Mouse (Mus musculus) lung, embryonic 15.5 days (tissue): ENCODE results near the gene Tnk2. TPM values are rescaled to one million over a fixed set of nuclear protein-coding genes. Genes with fewer than 3 reads are reported as not detected.
A peak's percentile ranks its signal among the peaks of the same experiment; 100 is the strongest.

Experiments used
- ATAC-seq: fragments of 200-750 bp; cut with Nextera tagmentation; 2 replicates; pipeline ENCODE4 v1.8.0; 2017; ENCODE audit warnings: moderate number of reproducible peaks, borderline replicate concordance; ENCODE audit not compliant: low FRiP score, low TSS enrichment; ENCODE audit errors: extremely low read depth
- H3K27ac ChIP-seq: fragments of 300-500 bp; sonication (generic); 2 replicates; pipeline ENCODE4 v1.5.1; 2015; ENCODE audit warnings: moderate library complexity, mild to moderate bottlenecking, inconsistent platforms
- H3K27me3 ChIP-seq: fragments of 300-500 bp; sonication (generic); 2 replicates; pipeline ENCODE4 v1.6.1; 2015; ENCODE audit warnings: inconsistent platforms
- H3K36me3 ChIP-seq: fragments of 300-500 bp; sonication (generic); 2 replicates; pipeline ENCODE4 v1.6.1; 2015; ENCODE audit warnings: inconsistent platforms
- H3K4me1 ChIP-seq: fragments of 300-500 bp; sonication (generic); 2 replicates; pipeline ENCODE4 v1.6.1; 2015; ENCODE audit warnings: inconsistent platforms
- H3K4me2 ChIP-seq: fragments of 300-500 bp; sonication (generic); 2 replicates; pipeline ENCODE4 v1.6.1; 2015; ENCODE audit warnings: inconsistent platforms, mild to moderate bottlenecking, moderate library complexity
- H3K4me3 ChIP-seq: fragments of 300-500 bp; sonication (generic); 2 replicates; pipeline ENCODE4 v1.5.1; 2015; ENCODE audit warnings: mild to moderate bottlenecking, inconsistent platforms
- H3K9ac ChIP-seq: fragments of 300-500 bp; sonication (generic); 2 replicates; pipeline ENCODE4 v1.6.1; 2015; ENCODE audit warnings: inconsistent platforms
- H3K9me3 ChIP-seq: fragments of 300-500 bp; sonication (generic); 2 replicates; pipeline ENCODE4 v1.6.1; 2016; ENCODE audit warnings: inconsistent platforms
- WGBS: fragments of 180-500 bp; shearing (Covaris S2); methylation state at CpG from one replicate; pipeline ENCODE4 v1.1.7; 2015; 5-methylcytosine and 5-hydroxymethylcytosine counted together
- polyA plus RNA-seq: library from polyadenylated mRNA; unstranded; fragments of >200 nt; fragmentation: Nextera tagmentation; extraction: Ambion mirVana; gene quantifications from 2 replicates; pipeline ENCODE4 v1.2.1, GENCODE M21; 2015

Gene Tnk2
- polyA plus RNA-seq, 1 experiment from 2014 or later: 17.2 TPM

DNA sequence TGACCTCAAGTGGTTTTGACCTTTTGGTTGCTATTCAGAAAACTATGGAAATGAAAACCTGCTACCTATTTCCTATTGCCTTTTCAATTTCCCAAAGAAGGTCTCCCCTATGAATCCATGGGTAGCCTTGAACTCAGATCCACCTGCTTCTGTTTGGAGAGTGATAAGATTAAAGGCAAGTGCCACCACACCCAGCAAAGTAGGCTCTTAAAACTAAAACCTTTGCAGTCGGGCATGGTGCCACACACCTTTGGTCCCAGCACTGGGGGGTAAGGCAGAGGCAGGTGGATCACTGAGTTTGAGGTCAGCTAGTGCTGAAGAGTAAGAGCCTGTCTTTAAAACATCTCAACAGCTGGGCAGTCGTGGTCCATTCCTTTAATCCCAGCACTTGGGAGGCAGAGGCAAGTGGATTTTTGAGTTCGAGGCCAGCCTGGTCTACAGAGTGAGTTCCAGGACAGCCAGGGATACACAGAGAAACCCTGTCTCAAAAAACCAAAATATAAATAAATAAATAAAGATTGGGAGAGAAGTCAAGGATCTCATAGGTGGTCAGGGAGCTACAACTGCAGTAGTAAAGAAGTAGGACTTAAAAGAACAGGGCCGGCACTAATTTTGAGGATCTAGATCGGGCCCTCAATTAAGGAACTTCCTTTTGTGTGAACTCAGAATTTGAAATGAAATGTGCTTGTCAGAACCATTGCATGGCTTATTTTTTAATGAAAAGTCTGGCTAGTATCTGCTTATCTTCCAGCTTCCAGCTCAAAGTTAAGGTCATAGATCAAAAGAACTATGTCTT lies 33.0 kb upstream of the Tnk2 start:
- H3K36me3 ChIP-seq: peaks cover 9% of the 10 kb centered on the region
- no peak for ATAC-seq
- WGBS: 51% methylated on average over 5 of the region's 5 CpGs
- H3K9ac ChIP-seq: peak overlapping the region; percentile 59; the same call in 1 of the 2 replicates
- peak overlapping the region; percentile 90 for H3K4me2 ChIP-seq
- H3K27ac ChIP-seq: no peak overlapping the region
- no peaks in the 10 kb centered on the region for H3K9me3 ChIP-seq
- H3K4me1 ChIP-seq: peaks cover 10% of the 10 kb centered on the region; the same call in 1 of the 2 replicates
- no peaks in the 10 kb centered on the region for H3K27me3 ChIP-seq
- peak overlapping the region; percentile 69 for H3K4me3 ChIP-seq

- H3K27me3 ChIP-seq: no peaks in the 10 kb centered on the region
- H3K36me3 ChIP-seq: peaks cover 19% of the 10 kb centered on the region
- ATAC-seq: no peak
- H3K4me2 ChIP-seq: no peak overlapping the region
- no peak overlapping the region for H3K9ac ChIP-seq
- H3K9me3 ChIP-seq: no peaks in the 10 kb centered on the region
- no peak overlapping the region for H3K4me3 ChIP-seq
- H3K4me1 ChIP-seq: peaks cover 10% of the 10 kb centered on the region; the same call in 1 of the 2 replicates
- 74% methylated on average over 1 of the region's 1 CpGs for WGBS
- H3K27ac ChIP-seq: no peak overlapping the region
Observed at GRCm38 (mm10) chr16:32612052-32612451, 31.6 kb upstream of the Tnk2 start.

GRCm38 (mm10) chr16:32613269-32613834 lies 30.3 kb upstream of the Tnk2 start:
- no peak overlapping the region for H3K4me3 ChIP-seq
- WGBS: 65% methylated on average over 3 of the region's 3 CpGs
- no peaks in the 10 kb centered on the region for H3K27me3 ChIP-seq
- H3K36me3 ChIP-seq: peaks cover 25% of the 10 kb centered on the region
- H3K4me1 ChIP-seq: peaks cover 4% of the 10 kb centered on the region; the same call in 1 of the 2 replicates
- H3K4me2 ChIP-seq: no peak overlapping the region
- H3K9ac ChIP-seq: no peak overlapping the region
- no peak for ATAC-seq
- no peaks in the 10 kb centered on the region for H3K9me3 ChIP-seq
- no peak overlapping the region for H3K27ac ChIP-seq

DNA sequence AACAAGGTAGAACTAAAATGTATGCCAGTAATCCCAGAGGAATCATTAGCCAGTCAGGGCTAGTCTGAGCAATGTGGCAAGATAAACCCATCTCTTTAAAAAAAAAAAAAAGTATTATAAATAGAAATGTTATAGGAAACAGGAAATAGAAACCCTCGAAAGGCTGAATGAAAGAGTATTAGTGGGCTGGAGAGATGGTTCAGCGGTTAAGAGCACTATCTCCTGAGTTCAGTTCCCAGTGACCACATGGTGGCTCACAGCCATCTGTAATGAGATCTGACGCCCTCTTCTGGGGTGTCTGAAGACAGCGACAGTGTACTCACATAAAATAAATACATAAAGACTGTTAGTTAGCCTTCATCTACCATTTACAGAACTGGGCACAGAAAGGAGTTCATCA lies 29.6 kb upstream of the Tnk2 start:
- Histone ChIP-seq H3K4me1 (0 out of 2 replicates have a peak, but pooled peaks cover 3% of the 10 kb centered on the region), H3K4me2 (no peak overlapping the region), H3K4me3 (no peak overlapping the region), H3K9ac (no peak overlapping the region), H3K27ac (no peak overlapping the region), H3K9me3 (no peaks in the 10 kb centered on the region), H3K27me3 (no peaks in the 10 kb centered on the region), H3K36me3 (peaks cover 31% of the 10 kb centered on the region)
- no peak for ATAC-seq
- 47% methylated on average over 4 of the region's 4 CpGs for WGBS

GRCm38 (mm10) chr16:32618946-32619345 lies 24.7 kb upstream of the Tnk2 start:
- H3K4me1 ChIP-seq: no peaks in the 10 kb centered on the region
- H3K27ac ChIP-seq: no peak overlapping the region
- no peak overlapping the region for H3K4me3 ChIP-seq
- H3K9ac ChIP-seq: no peak overlapping the region
- no peak for ATAC-seq
- no peaks in the 10 kb centered on the region for H3K27me3 ChIP-seq
- no peak overlapping the region for H3K4me2 ChIP-seq
- no peaks in the 10 kb centered on the region for H3K9me3 ChIP-seq
- WGBS: 70% methylated on average over 1 of the region's 1 CpGs
- H3K36me3 ChIP-seq: peaks cover 65% of the 10 kb centered on the region

DNA sequence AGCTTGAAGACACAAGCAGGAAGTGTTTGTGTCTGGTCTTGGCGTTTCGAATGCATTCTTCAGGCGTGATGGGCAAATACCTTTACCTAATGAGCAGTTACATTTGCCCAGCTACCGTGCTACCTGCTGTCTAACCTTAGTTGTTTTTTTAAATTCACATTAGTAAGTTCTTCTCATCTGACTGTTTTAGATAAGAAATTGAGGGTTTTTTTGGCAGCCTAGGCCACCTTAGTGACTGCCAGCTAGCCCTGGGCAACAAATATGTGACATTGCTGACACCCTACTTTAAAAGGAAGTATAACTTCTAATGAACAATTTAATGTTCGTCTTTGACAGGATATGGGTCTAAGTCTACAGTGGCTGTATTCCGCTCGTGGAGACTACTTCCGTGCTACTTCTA lies 15.5 kb upstream of the Tnk2 start:
- 85% methylated on average over 8 of the region's 8 CpGs for WGBS
- ATAC-seq: no peak
- Histone ChIP-seq H3K36me3 (peaks cover 78% of the 10 kb centered on the region), H3K4me3 (no peak overlapping the region), H3K9me3 (no peaks in the 10 kb centered on the region), H3K9ac (no peak overlapping the region), H3K4me2 (no peak overlapping the region), H3K4me1 (no peaks in the 10 kb centered on the region), H3K27me3 (no peaks in the 10 kb centered on the region), H3K27ac (no peak overlapping the region)

- no peak for ATAC-seq
- Histone ChIP-seq H3K4me2 (no peak overlapping the region), H3K4me1 (no peaks in the 10 kb centered on the region), H3K9ac (no peak overlapping the region), H3K4me3 (no peak overlapping the region), H3K27me3 (no peaks in the 10 kb centered on the region), H3K27ac (no peak overlapping the region), H3K36me3 (peaks cover 44% of the 10 kb centered on the region), H3K9me3 (no peaks in the 10 kb centered on the region)
- WGBS: 90% methylated on average over 4 of the region's 4 CpGs
Observed at GRCm38 (mm10) chr16:32632328-32632824, 11.3 kb upstream of the Tnk2 start.

DNA sequence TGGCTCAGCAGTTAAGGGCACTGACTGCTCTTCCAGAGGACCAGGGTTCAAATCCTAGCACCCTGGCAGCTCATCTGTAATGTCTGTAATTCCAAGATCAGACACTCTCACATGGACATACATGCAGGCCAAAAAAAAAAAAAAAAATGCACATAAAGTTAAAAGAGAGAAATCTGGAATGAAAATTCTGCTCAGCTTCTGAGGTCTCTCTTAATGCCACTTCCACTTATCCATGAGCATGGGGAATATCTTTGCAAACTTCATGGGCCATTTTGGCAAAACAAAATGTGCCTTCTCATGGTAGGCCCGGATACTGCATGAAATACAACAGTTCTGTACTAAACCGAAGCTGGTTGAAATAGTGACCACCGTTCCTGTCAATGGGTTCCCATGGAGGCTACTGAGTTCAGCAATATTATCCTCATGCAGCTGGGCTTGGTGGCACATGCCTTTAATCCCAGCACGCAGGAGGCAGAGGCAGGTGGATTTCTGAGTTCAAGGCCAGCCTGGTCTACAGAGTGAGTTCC lies 10.1 kb upstream of the Tnk2 start:
- H3K9ac ChIP-seq: no peak overlapping the region
- peaks cover 34% of the 10 kb centered on the region for H3K36me3 ChIP-seq
- no peak overlapping the region for H3K4me2 ChIP-seq
- no peak for ATAC-seq
- H3K9me3 ChIP-seq: no peaks in the 10 kb centered on the region
- H3K4me3 ChIP-seq: no peak overlapping the region
- H3K27me3 ChIP-seq: no peaks in the 10 kb centered on the region
- no peaks in the 10 kb centered on the region for H3K4me1 ChIP-seq
- H3K27ac ChIP-seq: no peak overlapping the region
- WGBS: 91% methylated on average over 4 of the region's 4 CpGs

DNA sequence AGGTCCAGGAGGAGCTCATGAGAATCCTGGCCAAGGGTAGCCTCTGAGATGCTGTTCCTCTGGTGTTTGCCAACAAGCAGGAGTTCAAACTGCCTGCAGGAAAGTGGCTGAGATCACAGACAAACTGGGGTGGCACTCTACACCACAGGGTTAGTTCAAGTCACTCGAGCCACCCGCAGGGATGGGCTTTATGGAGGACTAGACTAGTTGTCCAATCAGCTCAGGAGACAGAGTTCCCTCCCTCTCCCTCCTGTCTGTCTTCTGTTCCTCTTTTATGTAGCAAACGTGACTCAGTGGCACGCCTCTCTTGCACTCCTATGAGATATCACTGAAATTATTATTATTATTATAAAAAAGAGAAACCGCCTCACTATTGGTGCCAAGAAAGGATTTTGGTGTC lies 9.5 kb upstream of the Tnk2 start:
- ATAC-seq: no peak
- WGBS: 67% methylated on average over 5 of the region's 5 CpGs

DNA sequence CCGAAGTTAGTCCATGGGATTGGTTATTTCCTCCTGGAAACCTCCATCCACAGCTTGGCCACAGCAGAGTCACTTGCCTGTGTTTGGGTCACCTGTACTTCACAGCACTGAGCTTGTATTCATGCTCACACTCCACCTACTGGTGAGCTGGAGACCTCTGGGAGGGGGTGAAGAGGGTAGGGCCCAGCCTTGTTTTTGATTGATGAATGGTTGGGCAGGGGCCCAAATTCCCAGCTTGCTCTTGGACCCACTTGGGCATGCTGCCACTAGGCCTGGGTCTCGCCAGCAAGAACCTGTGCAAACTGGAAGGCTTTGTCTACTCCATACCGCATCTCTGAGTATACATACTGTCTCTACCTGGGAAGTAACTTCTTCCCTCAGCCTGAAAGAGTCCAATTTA lies 8.4 kb upstream of the Tnk2 start:
- ATAC-seq: no peak; the same call in 1 of the 2 replicates
- WGBS: 53% methylated on average over 3 of the region's 3 CpGs
- H3K9me3 ChIP-seq: no peaks in the 10 kb centered on the region
- H3K4me3 ChIP-seq: no peak overlapping the region
- H3K4me1 ChIP-seq: no peaks in the 10 kb centered on the region
- no peaks in the 10 kb centered on the region for H3K27me3 ChIP-seq
- H3K9ac ChIP-seq: no peak overlapping the region
- no peak overlapping the region for H3K27ac ChIP-seq
- peaks cover 19% of the 10 kb centered on the region for H3K36me3 ChIP-seq
- no peak overlapping the region for H3K4me2 ChIP-seq

More for the DNA sequence above, 9.5 kb upstream of the Tnk2 start:
- Histone ChIP-seq H3K4me3 (no peak overlapping the region), H3K36me3 (peaks cover 29% of the 10 kb centered on the region), H3K9me3 (no peaks in the 10 kb centered on the region), H3K4me1 (no peaks in the 10 kb centered on the region), H3K9ac (no peak overlapping the region), H3K27ac (no peak overlapping the region), H3K27me3 (no peaks in the 10 kb centered on the region), H3K4me2 (no peak overlapping the region)

DNA sequence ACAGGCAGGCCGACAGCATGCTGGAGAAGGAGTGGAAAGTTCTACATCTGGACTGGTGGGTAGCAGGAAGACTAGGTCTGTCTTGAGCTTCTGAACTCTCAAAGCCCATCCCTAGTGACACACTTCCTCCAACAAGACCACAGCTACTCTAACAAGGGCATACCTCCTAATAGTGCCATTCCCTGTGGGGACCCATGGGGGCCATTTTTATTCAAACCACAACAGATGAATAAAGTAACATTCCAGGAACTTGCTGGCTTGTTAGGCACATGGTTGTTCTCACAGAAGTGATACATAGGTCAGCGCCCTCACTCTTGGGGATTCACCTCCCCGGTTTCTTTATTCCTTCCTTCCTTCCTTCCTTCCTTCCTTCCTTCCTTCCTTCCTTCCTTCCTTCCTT lies 7.3 kb upstream of the Tnk2 start:
- WGBS: 79% methylated on average over 3 of the region's 3 CpGs
- Histone ChIP-seq H3K27me3 (no peaks in the 10 kb centered on the region), H3K27ac (no peak overlapping the region), H3K9ac (no peak overlapping the region), H3K4me1 (no peaks in the 10 kb centered on the region), H3K36me3 (peaks cover 13% of the 10 kb centered on the region), H3K4me3 (no peak overlapping the region), H3K9me3 (no peaks in the 10 kb centered on the region), H3K4me2 (no peak overlapping the region)
- ATAC-seq: no peak

DNA sequence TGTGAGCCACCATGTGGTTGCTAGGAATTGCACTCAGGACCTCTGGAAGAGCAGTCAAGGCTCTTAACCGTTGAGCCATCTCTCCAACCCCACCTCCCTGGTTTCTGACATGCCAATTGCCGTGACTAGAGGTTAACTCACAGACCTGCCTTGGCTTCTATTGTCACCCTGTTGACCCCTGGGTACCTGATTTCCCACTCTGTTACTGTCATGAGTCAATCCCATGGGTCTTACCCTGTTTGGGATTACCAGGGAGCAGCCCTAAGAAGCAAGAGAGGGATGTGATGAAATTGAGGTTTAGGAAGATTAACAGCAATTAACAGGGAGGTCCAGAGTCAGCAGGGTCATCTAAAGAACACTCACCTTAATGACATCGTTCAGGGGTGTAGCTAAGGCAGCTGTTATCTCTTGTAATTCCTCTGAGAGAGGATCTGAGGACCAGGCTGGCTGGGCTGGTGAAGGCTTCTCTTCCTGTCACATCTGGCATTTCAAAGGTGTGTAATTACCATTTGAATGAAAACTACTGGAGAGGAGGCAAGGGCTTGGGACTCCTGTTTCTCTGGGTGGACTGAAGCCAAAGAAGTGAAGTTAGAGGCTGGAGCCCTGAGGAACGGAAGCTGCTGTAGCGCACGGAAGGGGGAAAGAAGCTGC lies 6.7 kb upstream of the Tnk2 start:
- ATAC-seq: no peak
- H3K4me3 ChIP-seq: no peak overlapping the region
- H3K9ac ChIP-seq: no peak overlapping the region
- H3K36me3 ChIP-seq: peaks cover 12% of the 10 kb centered on the region
- H3K9me3 ChIP-seq: no peaks in the 10 kb centered on the region
- no peaks in the 10 kb centered on the region for H3K27me3 ChIP-seq
- H3K4me1 ChIP-seq: peaks cover 7% of the 10 kb centered on the region; the same call in 1 of the 2 replicates
- no peak overlapping the region for H3K4me2 ChIP-seq
- 30% methylated on average over 6 of the region's 6 CpGs for WGBS
- no peak overlapping the region for H3K27ac ChIP-seq
